In genomic region chr6:37870245-37871136, GRCm38 (mm10) we compare ENCODE assay signal across 8 mouse cellular contexts. TPM values are rescaled to one million over a fixed set of nuclear protein-coding genes. Genes with fewer than 3 reads are reported as not detected.
DNase-seq lines count a peak whose midpoint lies in the region; ATAC-seq lines count a peak whose summit lies in the region.

Trim24 (plus strand) TSS chr6:37870811.

- peak within 1 kb of the TSS; percentile 99 for H3K27ac ChIP-seq in forebrain, embryonic 14.5 days (ENCODE audit: low read depth, low read length)
- H3K27ac ChIP-seq in neural tube, embryonic 15.5 days (replicated peaks) = peak within 1 kb of the TSS; percentile 99

- H3K36me3 ChIP-seq in forebrain, embryonic 14.5 days (ENCODE audit: control insufficient read depth, insufficient read depth, low read length) = no peaks in the 10 kb centered on the region
- H3K36me3 ChIP-seq in neural tube, embryonic 15.5 days = peaks cover 25% of the 10 kb centered on the region

- under 1% methylated on average over 63 of the region's 89 CpGs for WGBS in forebrain, embryonic 14.5 days
- WGBS in neural tube, embryonic 15.5 days = under 1% methylated on average over 75 of the region's 89 CpGs

- peak within 1 kb of the TSS; percentile 97 for H3K9ac ChIP-seq in forebrain, embryonic 14.5 days (ENCODE audit: low read length)
- H3K9ac ChIP-seq in neural tube, embryonic 15.5 days (replicated peaks) = peak within 1 kb of the TSS; percentile 83

- H3K27me3 ChIP-seq in forebrain, embryonic 14.5 days (replicated peaks; ENCODE audit: control insufficient read depth, insufficient read depth, low read length) = no peaks in the 10 kb centered on the region
- H3K27me3 ChIP-seq in neural tube, embryonic 15.5 days (replicated peaks) = no peaks in the 10 kb centered on the region

- peak within 1 kb of the TSS; percentile 47 for H3K4me2 ChIP-seq in forebrain, embryonic 14.5 days (ENCODE audit: low read length)
- H3K4me2 ChIP-seq in neural tube, embryonic 15.5 days = peak within 1 kb of the TSS; percentile 57

- peaks cover 33% of the 10 kb centered on the region for H3K9me3 ChIP-seq in forebrain, embryonic 14.5 days (replicated peaks; ENCODE audit: control insufficient read depth, low read length)
- H3K9me3 ChIP-seq in neural tube, embryonic 15.5 days (replicated peaks) = peaks cover 25% of the 10 kb centered on the region

- DNase-seq in ES-CJ7 (ENCODE audit: low read depth, low spot score) = peak; percentile 98
- DNase-seq in cerebellum, adult 11 months = peak; percentile 94
- DNase-seq in forebrain, embryonic 14.5 days (ENCODE audit: low spot score) = peak; percentile 99
- DNase-seq in heart, postnatal 14 days = peak; percentile 97 to 98
- DNase-seq in layer of hippocampus, adult 11-12 months (ENCODE audit: low spot score) = peak; percentile 94
- peak; percentile 94 to 96 for DNase-seq in lung, adult 18-20 months
- DNase-seq in testis, postnatal 14 days (ENCODE audit: low spot score) = peak; percentile 97

- H3K4me3 ChIP-seq in forebrain, embryonic 14.5 days (ENCODE audit: low read depth, low read length) = peak within 1 kb of the TSS; percentile 88
- peak within 1 kb of the TSS; percentile 86 for H3K4me3 ChIP-seq in neural tube, embryonic 15.5 days (replicated peaks)

- intact Hi-C loops in heart, postnatal 14 days (cut with DNase I) = loop anchor here (5.0 to 10.0 kb wide), 5 partner anchors 67 to 406 kb away; no protein-coding TSS in a partner anchor

- peak; percentile 98 for ATAC-seq in forebrain, embryonic 14.5 days
- peak; percentile 98 for ATAC-seq in neural tube, embryonic 15.5 days (ENCODE audit: low FRiP score)

- no peaks in the 10 kb centered on the region for H3K4me1 ChIP-seq in forebrain, embryonic 14.5 days (ENCODE audit: control insufficient read depth, insufficient read depth, low read length)
- peaks cover 6% of the 10 kb centered on the region; the same call in 1 of the 2 replicates for H3K4me1 ChIP-seq in neural tube, embryonic 15.5 days

RNA-seq across cellular contexts. Expression of gene Trim24, which starts in this region (rescaled TPM):
- polyA plus RNA-seq in forebrain, embryonic 14.5 days (2014; fragmentation: Nextera tagmentation; extraction: Ambion mirVana) = 23.0 and 24.7 TPM in 2 replicates
- 10 to 100 TPM; 42.0 to 44.8 TPM for total RNA-seq in heart, postnatal 14 days (2021)
- 17.5 and 17.8 TPM in 2 replicates for polyA plus RNA-seq in neural tube, embryonic 15.5 days (2015; fragmentation: Nextera tagmentation; extraction: Ambion mirVana)

Comparison
In these comparisons a context has a peak if more than half of its experiments do, and no peak if none do; other contexts are left out.
1. Peak in every context shown above with its lines: DNase-seq, ATAC-seq, H3K4me3 ChIP-seq and H3K27ac ChIP-seq.